Mouse (Mus musculus) ES-E14 (cell line): ENCODE results near the gene Doc2b.

Experiments
- CHD2 ChIP-seq: IDR thresholded peaks from 2 replicates; pipeline ENCODE4 v1.6.1; 2014; ENCODE audit warnings: mild to moderate bottlenecking, low read depth, low read length, inconsistent platforms
- HCFC1 ChIP-seq: IDR thresholded peaks from 2 replicates; pipeline ENCODE4 v1.6.1; 2012; ENCODE audit warnings: low read length, inconsistent platforms, borderline replicate concordance; ENCODE audit not compliant: insufficient read depth
- MAFK ChIP-seq: IDR thresholded peaks from 2 replicates; pipeline ENCODE4 v1.6.1; 2014; ENCODE audit warnings: mild to moderate bottlenecking, low read depth, low read length, inconsistent platforms; ENCODE audit not compliant: insufficient read depth
- ZC3H11A ChIP-seq: IDR thresholded peaks from 2 replicates; pipeline ENCODE4 v1.6.1; 2012; ENCODE audit warnings: low read depth, mild to moderate bottlenecking, inconsistent platforms, low read length, borderline replicate concordance
- ZNF384 ChIP-seq: IDR thresholded peaks from 2 replicates; pipeline ENCODE4 v1.6.1; 2012; ENCODE audit warnings: low read depth, low read length, inconsistent platforms

- TF ChIP-seq ZC3H11A (no peak), CHD2 (no peak), ZNF384 (no peak), HCFC1 (no peak), MAFK (no peak)
These were observed 2.5 kb downstream of the Doc2b start for GRCm38 (mm10) chr11:75793351-75793750.
